Mouse (Mus musculus) lung, adult 18-20 months (tissue): ENCODE data around the gene Cacna1f.

Experiments
- DNase-seq, 2 experiments: peaks; one replicate each; pipeline ENCODE4 v3.0.0; 2022; ENCODE audit warnings: mixed read lengths in 2 of 2

Gene Cacna1f

DNA sequence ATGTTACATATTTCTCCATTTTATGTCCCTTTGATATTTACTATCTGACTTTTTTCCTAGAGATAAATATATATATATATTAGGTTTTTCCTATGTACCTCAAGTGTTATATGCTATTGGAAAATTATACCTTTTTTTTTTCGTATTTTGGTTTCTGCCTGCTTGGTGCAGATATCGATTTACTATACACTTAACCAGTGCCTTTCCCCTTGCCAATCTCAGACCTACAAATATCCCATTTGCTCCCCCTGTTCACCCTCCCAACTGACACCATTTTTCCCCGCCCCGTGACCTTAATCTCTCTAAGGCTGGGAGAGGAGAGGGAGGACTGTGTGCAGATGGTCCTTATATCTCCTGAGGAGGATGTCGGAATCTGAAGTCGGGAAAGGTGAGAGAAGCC is at the start of gene Cacna1f:
Gene Cacna1f (plus strand): TSS at position 301 of the 400 bp plus-strand sequence.
- no peak for DNase-seq

DNA sequence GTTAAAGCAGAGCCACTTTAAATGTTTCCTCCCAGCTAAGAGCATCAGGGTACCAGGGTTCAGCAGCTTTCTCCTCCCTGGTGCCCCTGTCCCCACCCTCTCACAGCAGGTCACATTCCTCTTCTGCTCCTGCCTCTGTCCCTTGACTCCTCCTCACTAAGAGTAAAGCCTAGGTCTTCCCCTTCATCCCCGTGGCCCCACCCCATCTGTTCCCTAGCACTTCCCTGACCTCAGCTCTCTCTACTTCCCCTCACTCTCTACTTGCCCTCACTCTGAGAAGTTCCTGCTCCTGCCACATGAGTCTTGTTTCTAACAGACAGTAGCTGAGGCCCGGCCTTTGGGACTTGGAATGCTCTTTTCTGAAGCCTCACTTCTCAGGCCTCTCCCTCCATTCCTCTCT is 43.8 kb upstream of the Cacna1f start:
- no peak for DNase-seq

DNA sequence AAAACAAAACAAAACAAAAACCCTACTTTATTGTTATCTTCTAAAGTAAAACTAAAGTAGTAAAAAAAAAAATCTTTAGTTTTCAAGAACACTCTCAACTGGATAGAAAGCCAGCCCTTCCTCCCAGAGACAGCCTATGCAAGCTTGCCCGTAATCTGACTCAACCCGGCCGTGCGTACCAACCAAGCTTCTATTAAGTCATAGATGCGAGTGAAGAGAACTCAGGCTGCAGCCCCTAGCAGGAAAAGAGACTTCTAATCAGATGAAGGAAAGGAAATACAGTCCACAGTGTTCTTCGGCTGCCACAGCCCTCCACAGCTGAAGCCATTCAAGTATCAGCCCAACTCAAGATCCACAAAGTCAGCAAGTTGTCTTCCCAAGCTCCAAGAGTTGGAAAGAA is 40.5 kb upstream of the Cacna1f start:
- no peak for DNase-seq

DNA sequence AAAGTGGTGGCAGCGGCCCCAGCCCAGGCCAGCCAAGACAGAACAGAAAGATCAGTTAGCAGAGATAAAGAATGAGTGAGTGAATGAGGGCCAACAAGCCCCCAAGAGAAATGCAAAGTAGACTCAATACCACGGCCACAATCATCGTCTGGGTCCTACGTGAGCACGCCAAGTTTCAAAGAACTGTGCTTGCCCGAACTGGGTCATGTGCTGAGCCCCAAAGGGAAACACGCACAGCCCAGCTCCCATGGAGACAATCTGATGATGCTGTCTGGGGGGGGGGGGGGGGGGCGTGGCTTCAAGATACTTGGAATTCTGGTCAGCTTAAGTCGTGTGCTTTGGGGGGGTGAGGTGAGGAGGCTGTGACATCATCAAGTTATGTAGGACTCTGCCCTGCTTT is 39.4 kb upstream of the Cacna1f start:
- no peak for DNase-seq

DNA sequence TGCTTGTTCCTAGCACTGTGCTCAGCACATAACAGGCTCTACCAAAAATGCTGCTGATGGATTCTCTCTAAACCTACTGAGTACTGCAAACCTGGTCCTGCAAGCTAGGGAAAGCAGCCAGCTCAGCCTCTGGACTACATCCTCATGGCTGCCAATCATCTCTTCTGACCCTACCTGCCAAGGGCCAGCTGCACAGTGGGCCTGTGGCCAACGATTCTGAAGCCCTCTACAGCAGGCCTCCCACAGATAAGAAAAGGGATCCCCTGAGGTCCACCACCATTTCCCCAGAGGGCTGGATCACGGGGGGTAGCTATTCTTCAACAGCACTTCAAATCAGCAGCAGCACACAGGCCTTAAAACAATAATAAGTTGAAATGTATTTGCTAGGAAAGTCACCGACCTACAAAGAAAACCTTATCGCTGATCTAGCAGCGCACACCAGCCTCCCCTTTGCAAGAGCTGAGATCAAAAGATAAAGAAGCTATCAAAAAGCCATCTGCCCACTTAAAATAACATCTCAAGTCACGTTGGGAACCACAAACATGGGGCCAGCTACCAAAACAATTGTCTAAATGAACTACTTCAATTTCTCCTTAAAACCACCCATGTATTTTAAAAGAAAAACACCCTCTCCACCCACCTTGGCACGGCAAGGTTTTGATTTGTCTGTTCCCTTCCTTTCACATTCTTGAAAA is 36.3 kb upstream of the Cacna1f start:
- no peak for DNase-seq

DNA sequence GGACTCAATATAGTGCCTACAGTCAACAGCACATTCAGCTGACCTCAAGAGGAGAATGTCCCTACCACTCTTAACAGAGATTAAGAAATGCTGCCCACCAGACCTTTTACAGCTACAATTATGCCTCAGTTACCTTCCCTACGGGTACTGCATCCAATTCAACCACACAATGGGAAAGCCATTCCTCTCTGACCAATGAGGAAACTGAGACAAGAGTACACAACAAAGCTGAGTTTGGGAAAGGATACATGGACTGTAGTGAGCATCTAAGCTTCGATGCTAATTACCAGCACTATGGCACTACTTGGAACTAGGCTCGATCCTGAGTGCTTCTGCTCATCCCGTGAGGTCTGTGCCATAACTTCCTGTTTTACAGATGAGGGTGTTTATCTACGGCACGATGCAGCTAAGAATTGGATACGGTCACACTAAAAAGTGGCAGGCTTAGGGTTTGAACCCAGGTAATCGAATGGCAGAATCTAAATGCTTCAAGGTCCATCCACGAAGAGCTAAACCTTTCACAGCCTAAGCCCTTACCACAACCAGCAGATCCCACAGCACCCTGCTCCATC is 35.2 kb upstream of the Cacna1f start:
- no peak for DNase-seq

DNA sequence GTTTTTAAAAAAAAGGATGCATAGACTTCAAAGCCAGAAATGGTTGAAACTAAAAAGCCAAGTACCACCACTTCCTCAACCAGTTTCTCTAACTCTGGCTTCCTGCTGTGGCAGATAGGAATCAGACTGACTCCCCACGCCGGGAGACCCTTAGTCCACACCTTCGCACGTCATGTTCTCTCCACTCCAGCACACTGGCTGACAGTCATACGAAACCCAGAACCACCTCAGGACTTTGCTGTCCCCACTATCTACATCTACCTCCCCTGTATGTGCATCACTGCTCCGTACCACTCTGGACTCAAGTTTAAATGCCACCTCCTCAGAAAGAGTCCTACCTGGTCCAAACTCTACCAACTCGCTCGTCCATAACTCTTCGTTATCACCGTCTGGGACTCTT is 34.4 kb upstream of the Cacna1f start:
- no peak for DNase-seq

DNA sequence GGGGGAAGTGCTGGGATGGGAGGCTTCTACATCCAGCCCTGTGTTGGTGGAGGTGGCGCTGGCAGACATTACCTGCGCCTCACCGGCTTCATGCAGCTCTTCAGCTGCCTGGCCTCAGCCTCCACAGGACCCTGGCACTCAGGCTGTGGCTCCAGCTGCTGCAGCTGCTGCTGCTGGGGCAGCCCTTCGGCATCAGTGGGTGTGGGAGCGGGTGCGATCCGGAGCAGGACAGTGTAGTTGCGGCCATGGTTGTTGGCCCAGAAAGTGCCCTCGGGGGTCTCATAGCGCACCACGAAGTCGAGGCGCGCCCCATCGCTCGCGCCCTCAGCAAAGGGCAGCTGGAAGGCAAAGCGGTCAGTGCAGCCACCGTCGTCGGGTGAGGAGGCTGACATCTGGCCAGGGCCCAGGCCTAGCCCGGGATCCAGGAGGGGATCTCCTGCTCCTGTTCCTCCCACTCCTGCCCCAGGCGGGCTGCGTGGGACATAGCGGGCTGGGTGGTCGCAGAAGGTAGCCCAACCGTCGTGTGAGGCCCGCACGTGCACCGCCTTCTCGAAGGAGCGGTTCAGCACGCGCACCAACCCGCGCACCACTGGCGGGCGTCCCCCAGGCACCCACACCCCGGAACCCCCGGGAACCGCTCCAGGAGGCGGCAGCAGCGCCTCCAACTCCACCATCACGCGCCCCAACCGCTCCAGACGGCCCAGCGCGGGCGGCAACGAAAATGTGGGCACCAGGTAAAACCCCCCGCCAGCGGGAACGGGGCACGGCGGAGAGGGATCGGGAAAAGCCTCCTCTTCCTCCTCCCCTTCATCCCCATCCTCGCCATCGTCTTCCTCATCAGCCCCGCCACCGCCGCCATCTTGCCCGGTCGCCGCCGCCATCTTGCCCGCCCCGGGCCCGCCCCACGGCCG is 33.5 kb upstream of the Cacna1f start, which contains the start of gene Foxp3:
Gene Foxp3 (plus strand): TSS at position 469 of the 911 bp plus-strand sequence.
- no peak for DNase-seq

DNA sequence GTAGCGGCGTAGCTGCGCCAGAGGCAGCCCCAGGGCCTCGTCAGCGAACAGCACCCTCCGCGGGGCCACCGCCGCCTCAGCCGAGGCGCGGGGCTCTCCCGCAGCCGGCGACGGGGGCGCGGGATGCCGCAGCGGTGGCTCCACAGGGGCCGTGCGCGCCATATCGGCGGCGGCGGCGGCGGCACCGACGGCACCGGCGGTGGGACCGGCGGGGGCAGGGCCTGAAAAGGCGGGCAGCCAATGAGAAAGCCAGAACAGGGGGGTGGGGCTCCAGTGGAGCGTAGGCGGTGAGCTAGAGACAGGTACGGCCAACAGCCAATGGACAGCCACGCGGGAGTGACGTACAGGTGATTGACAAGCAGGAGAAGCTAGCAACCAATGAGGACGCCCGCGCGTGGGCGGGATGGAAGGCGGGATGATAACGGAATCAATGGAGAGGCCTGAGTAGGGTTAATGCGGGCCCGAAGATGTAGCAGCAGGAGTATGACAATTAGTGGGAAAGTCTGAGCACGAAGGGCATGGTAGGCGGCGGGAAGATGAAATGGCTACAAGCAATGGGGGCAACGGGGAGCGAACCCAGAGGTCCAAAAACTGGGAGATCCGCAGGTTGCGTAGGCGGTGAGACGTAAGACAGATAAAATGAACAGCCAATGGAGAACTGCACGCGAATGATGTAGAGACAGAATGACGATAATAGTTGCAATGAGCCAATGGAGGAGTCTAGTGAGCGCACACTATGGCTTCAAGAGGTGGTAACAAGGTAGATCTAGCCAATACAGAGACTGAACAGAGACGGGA is 32.6 kb upstream of the Cacna1f start, which contains the start of gene Ppp1r3f:
Gene Ppp1r3f (minus strand): TSS at position 197 of the 798 bp plus-strand sequence.
- DNase-seq = peak; percentile 95 to 97

DNA sequence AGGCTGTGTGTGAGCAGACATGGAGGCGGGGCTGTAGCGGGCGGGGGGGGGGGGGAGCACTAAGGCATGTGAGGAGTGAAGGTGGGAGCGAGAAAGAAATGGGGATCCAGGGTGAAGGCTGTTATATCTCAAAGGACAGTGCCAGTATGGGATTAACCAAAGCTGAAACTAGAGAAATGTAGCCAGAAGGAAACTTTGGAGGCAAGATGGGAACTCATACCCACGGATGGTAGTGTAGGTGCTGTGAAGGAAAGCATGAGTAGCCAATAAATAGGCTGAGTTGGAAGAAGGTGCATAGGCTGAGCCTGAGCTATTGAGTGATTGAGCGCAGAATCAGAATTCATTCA is 32.0 kb upstream of the Cacna1f start:
- DNase-seq = no peak

DNA sequence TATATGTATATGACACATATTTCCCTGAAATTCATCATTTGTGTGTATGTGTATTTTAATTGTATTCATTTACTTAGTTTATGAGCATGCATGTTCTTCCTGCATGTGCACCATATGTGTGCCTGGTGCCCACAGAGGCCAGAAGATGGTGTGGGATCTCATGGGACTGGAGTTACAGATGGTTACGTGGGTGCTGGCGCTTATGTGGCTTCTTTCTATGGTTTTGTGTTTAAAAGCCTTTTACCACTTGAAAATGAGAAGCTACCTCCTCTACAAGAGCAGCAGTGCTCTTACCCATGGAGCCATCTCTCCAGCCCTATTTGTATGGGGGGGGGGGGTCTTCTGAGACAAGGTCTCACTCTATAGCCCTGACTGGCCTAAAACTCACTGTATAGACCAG is 25.7 kb upstream of the Cacna1f start:
- DNase-seq = no peak

DNA sequence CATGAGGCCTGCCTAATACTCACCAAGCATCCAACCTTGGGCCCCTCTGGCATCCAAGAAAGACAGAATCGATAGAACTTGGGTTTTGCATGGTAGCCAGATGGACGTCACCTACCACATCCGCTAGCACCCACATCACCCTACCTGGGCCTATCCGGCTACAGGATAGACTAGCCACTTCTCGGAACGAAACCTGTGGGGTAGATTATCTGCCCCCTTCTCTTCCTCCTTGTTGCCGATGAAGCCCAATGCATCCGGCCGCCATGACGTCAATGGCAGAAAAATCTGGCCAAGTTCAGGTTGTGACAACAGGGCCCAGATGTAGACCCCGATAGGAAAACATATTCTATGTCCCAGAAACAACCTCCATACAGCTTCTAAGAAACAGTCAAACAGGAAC is 23.0 kb upstream of the Cacna1f start:
- DNase-seq = no peak

DNA sequence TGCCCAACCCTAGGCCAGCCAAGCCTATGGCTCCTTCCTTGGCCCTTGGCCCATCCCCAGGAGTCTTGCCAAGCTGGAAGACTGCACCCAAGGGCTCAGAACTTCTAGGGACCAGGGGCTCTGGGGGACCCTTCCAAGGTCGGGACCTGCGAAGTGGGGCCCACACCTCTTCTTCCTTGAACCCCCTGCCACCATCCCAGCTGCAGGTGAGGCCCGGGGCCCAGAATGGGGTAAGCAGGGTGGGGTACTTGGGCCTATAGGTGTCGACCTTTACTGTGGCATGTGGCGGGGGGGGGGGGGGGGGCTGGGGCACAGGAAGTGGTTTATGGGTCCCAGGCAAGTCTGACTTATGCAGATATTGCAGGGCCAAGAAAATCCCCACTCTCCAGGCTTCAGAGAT is 20.5 kb upstream of the Cacna1f start:
- DNase-seq = no peak

DNA sequence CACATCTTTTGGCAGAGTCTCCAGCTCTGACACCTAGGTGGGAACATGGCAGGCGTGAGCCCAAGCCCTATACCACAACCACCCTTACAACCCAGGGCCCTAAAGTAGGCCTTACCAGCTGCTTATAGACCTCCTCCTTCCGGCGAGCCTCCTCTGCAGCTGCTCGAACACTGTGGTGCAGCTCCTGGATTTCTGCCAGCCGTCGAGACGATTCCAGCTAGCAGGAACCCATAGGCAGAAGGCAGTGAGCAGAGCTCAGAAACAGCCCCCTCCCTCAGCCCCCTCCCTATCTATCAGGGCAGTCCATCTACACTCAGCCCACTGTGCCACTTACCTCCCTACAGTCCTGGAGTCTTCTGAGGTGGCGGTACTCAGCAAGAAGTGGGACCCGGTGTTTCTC is 11.5 kb upstream of the Cacna1f start:
- no peak for DNase-seq

DNA sequence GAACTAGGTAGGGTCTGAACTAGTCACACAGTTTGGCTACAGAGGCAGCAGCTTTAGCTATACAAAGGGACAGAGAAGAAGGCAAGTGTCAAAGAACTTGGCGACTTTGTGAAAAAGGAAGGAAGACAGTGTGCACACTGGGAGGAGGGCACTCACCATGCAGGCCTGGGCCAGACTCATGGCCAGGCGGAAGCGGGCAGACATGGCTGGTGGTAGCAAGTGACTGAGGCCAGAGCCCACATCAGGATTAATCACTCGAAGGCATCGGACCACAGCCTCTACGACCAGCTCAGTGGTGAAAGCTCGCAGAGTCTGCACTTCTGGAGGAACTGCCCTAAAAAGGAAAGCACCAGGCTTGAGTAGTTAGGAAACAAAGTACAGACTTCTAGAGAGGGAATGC is 2.9 kb upstream of the Cacna1f start:
- DNase-seq = no peak

DNA sequence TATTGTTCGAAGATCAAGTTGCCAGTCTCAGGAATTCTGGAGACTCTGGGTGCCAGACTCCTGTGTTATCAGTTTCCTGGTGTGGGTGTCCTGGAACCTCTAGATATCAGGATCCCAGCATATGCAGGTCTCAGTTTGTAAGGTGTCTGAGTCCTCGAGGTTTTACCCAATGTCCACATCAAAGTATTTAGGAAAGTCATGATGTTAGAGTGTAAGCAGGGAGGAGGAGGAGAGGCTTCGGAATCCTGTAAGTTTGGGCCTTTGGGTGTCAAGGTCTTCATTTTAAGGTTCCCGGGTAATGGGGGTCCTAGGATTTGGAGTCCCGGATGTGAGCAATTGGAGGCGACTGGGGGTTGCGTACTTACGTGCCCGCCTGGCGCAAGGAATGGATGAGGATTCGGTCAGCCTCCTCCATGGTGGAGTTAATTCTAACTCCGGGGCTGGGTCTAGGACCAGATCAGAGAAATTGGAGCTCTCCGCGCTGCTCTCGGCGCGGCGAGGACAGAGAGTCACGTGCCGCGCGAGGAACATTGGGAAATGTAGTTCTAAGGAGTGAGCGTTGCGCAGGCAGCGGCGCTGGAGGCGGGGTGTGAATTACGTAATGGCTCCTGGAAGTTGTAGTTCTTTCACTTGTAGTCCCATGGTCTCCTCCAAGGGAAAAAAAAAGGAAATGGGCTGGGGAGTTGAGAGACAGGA is 1.9 kb upstream of the Cacna1f start, which contains the start of gene Ccdc22:
Gene Ccdc22 (minus strand): TSS at position 639 of the 696 bp plus-strand sequence.
- DNase-seq = peak; percentile 87 to 90

DNA sequence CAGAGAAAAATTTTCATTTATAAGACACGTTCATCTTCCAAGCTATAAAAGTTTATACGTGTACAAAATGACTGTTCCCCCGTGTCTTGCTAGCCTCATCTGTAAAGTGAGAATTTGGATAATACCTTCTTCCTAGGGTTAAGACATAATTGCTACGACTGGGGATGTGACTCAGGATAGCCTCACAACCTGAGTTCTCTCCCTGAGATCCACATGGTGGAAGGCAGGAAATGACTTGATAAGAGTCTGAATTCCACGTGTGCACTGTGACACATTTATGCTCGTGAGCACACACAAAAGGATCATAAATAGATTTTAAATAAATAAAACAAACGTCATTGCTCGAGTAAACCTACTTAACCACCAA is 1.3 kb upstream of the Cacna1f start:
- no peak for DNase-seq

DNA sequence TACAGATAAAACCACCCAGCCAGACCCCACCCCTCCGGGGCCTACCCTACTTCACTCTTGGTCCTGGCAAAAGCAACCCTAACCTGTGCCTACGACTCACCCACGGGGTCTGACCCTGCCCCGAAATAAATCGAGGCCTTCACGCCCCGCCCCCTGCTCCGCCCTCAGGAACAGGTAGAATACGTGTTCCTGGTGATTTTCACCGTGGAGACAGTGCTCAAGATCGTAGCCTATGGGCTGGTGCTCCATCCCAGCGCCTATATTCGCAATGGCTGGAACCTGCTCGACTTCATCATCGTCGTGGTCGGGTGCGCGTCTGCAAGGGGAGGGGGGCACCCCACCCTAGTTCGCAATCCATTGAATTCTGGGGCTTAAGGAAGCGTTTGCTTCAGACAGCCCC is 3.2 kb downstream of the Cacna1f start:
- DNase-seq = no peak

DNA sequence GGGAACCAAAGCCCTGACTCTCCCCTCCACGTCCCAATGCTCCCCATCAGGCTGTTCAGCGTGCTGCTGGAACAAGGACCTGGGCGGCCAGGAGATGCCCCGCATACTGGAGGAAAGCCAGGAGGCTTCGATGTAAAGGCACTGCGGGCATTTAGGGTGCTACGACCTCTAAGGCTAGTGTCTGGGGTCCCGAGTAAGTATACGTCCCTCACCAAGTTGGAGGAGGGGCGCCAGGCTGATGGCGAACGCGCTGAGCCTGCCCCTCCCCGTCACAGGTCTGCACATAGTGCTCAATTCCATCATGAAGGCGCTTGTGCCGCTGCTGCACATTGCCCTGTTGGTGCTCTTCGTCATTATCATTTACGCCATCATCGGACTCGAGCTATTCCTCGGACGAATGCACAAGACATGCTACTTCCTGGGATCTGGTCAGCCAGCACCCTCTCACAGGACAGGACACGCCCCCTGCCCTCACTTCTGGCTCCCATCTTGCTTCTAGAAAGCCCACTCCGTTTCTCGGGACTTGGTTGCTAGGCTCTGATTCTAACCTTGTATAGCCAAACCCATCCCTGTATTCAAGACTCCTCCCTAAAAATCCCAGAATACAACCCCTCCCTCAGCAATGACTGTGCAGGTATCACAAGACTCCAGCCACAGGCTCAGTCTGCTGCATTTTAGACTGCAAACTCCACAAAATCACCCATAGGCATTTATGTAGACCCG is 3.8 kb downstream of the Cacna1f start:
- DNase-seq = no peak

DNA sequence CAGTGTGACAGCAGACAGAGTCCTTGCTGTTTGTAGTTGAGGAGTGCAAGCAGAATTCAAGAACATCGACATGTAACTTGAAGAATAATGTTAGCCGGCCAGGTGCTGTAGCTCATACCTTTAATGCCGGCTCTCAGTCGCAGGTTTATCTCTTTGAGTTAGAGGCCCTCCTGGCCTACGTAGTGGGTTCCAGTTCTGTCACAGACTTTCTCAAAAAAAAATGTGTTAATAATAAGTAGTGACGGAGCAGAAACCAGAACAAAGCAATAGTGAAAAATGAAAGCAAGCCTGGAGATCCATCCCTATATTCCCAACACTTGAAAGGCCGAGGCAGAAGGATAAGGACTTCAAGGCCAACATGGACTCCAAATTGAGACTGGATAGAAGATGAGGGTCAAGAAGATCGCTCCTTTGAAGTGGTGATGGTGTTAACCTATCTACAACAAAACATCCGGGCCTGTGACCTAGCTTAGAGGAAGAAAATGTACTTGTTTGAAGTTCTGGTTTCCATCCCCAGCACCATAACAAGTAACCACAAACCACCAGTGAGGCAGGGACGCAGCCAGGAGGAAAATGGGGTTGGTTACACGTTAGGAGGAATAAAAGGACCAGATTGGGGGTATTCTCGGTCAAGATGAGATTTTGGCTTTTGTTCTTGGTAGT is 11.1 kb downstream of the Cacna1f start:
- DNase-seq = no peak

DNA sequence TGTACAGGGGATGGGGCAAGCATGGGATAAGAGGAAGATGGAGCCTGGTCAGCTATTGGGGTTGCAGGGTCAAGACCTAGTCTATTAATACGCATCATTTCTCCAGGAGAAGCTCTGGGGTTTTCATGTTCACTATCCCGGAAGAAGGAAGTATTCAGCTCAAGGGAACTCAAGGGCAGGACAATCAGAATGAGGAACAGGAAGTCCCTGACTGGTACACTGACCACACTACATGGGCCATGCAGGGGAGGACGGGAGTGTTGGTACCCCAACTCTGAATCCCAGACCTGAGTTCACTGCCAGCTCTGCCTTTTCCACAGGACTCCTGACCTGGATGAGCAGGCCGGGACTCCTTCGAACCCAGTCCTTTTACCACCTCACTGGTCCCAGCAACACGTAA is 25.7 kb downstream of the Cacna1f start:
- DNase-seq = no peak
